Mouse (Mus musculus): ENCODE results near the gene Tbc1d1. TPM values are rescaled to one million over a fixed set of nuclear protein-coding genes. Genes with fewer than 3 reads are reported as not detected.

The Tbc1d1 gene
- polyA plus RNA-seq, 1 experiment from 2014 or later = 32.3 TPM

DNA sequence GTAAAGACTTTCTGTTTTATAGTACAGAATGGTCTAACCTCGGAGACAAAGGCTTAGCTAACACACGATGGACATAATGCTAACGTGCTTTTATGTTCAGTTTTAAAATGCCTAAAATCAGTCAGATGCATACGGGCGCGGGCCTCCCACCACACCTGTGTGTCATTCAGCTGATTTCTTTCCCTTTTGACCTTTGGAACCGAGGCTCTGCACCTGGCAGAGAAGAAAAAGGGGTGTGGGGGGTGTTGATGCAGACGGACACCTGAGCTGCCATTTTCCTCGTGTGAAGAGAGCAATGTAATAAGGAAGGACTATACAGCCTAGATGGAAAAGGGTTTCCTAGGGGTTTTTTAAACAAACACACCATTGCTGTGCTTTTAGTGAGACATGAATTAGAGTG is 76.8 kb downstream of the Tbc1d1 start:
- no peak overlapping the region for H3K4me3 ChIP-seq (replicated peaks)
- no peak overlapping the region for H3K27ac ChIP-seq
- ATAC-seq = peak; percentile 16
- H3K36me3 ChIP-seq = no peaks in the 10 kb centered on the region
- peaks cover 46% of the 10 kb centered on the region for H3K4me1 ChIP-seq (replicated peaks)
- H3K9ac ChIP-seq = no peak overlapping the region
- H3K9me3 ChIP-seq = no peaks in the 10 kb centered on the region
- WGBS = 54% methylated on average over 9 of the region's 9 CpGs
- H3K4me2 ChIP-seq (replicated peaks) = peak overlapping the region; percentile 28; the same call in 1 of the 2 replicates
- no peaks in the 10 kb centered on the region for H3K27me3 ChIP-seq (replicated peaks)

DNA sequence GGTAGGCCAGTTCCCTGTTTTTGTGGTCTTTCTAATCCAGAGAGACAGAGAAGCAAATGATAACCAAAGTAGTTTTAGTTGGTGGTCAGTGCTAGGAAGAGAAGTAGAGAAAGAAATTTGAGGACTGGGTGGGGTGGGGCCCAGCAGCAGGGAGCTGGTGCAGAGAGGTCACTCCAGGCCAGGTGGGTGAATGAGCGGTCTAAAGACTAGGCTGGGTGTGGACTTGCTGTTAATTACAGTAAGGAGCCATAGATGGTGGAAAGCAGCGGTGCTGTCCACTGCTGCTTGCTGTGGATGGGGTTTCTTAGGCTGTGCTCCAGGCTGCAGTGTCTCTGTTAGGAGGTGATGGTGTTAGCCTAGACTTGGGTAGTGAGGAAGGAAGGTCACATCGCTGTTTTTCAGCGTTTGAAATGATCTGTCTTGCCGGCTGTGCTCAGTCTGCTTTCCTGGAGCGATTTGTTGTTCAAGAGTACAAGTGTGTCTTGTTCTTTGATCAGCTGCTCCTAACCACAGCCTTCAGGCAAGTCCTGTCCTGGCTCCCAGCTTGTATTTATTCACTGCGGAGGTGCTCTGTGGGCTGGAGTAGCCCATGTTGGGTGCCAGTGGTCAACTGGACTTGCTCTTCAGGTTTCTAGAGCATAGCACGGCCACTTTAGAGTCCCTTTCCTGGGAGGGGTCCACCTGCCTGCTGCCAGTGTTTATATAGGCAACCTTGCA is 78.3 kb downstream of the Tbc1d1 start:
- H3K36me3 ChIP-seq = no peaks in the 10 kb centered on the region
- peak overlapping the region; percentile 10; the same call in 1 of the 2 replicates for H3K4me2 ChIP-seq (replicated peaks)
- no peak overlapping the region for H3K9ac ChIP-seq
- H3K9me3 ChIP-seq = no peaks in the 10 kb centered on the region
- ATAC-seq = no peak
- peak overlapping the region; percentile 13; the same call in 1 of the 2 replicates for H3K27ac ChIP-seq
- H3K4me1 ChIP-seq (replicated peaks) = peaks cover 42% of the 10 kb centered on the region
- WGBS = 55% methylated on average over 8 of the region's 8 CpGs
- H3K4me3 ChIP-seq (replicated peaks) = no peak overlapping the region
- no peaks in the 10 kb centered on the region for H3K27me3 ChIP-seq (replicated peaks)

DNA sequence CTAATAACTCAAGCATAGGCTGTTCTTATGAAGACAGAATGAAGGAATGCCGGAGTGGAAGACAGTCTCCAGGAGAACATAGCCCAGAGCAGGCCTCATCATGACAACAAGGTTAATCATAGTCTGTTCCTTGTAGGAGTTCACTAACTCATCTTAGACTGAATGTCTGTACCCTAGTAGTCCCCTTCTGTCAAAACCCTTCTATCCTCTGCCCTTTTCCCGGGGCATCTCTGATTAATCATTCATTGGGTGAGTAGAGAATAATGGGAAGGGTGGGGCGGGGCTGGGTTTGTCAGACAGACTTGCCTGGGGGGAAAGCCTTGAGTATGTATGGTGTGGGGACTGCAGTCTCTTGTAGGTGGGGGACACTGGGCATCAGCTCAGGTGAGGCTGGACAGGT is 79.1 kb downstream of the Tbc1d1 start:
- no peaks in the 10 kb centered on the region for H3K27me3 ChIP-seq (replicated peaks)
- 56% methylated on average over 3 of the region's 3 CpGs for WGBS
- H3K4me2 ChIP-seq (replicated peaks) = no peak overlapping the region
- no peak for ATAC-seq
- no peaks in the 10 kb centered on the region for H3K9me3 ChIP-seq
- peaks cover 42% of the 10 kb centered on the region for H3K4me1 ChIP-seq (replicated peaks)
- no peak overlapping the region for H3K4me3 ChIP-seq (replicated peaks)
- H3K27ac ChIP-seq = no peak overlapping the region
- no peak overlapping the region for H3K9ac ChIP-seq
- no peaks in the 10 kb centered on the region for H3K36me3 ChIP-seq

DNA sequence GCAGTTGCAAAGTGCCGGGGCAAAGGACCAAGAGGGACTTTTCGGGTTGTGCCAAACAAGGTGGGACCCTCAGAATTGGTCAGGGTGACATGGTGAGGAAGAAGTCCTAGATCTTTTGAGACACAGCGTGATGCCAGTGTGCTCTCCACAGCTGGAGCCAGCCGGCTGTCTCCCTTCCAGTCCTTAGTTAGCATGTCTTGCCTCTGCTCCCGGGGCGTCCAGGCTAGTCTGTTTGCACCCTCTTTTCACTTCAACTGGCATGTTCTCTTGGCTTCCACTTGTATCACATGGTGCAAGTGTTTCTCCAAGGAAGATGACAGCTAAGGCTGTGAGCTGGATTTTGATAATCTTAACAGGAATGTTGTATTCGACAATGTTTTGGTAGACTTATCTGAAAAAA is 80.5 kb downstream of the Tbc1d1 start:
- H3K4me1 ChIP-seq (replicated peaks) = peaks cover 50% of the 10 kb centered on the region

DNA sequence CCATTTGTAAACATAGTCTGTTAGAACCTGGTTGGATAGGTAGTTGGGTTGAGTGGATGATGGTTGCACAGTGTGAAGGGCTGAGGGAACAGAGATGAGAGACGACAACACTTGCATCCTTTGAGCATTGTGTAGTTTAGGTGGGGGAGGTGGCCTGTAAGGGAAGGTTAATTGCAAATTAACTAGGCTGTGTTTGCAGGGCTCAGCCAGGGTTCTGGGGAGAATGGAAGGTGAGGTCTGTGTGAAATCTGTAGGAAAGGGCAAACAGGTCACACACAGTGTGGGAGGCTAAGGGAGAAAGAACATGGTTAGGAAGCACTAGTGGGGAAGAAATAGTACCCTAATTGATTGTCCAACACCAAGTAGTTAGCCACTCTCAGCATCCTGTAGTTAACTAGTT is 81.2 kb downstream of the Tbc1d1 start:
- WGBS = 50% methylated on average over 1 of the region's 1 CpGs
- no peak overlapping the region for H3K27ac ChIP-seq
- ATAC-seq = no peak

More for the DNA sequence above, 80.5 kb downstream of the Tbc1d1 start:
- no peak for ATAC-seq
- H3K9ac ChIP-seq = no peak overlapping the region
- no peaks in the 10 kb centered on the region for H3K36me3 ChIP-seq
- H3K27ac ChIP-seq = no peak overlapping the region
- H3K9me3 ChIP-seq = no peaks in the 10 kb centered on the region
- no peak overlapping the region for H3K4me3 ChIP-seq (replicated peaks)
- WGBS = 55% methylated on average over 7 of the region's 7 CpGs
- no peaks in the 10 kb centered on the region for H3K27me3 ChIP-seq (replicated peaks)
- H3K4me2 ChIP-seq (replicated peaks) = no peak overlapping the region

DNA sequence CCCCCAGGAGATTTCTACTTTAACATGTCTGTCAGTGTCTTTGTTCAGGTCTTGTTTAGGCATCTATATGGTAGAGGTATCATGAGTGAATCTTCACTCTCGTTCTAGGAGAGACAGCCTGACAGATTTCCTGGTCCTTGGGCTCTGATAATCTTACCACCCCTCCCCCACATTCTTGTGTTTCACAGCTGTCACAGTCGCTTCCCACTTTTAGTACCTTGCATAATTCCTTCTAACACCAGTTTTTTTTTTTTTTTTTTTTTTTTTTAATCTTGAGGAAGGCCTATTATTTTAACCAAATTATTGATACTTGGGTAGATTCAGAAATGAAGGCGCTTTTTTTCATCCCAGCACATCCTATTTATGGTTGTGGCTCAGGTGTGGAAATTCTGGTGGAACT is 81.6 kb downstream of the Tbc1d1 start:
- H3K27me3 ChIP-seq (replicated peaks) = no peaks in the 10 kb centered on the region
- H3K27ac ChIP-seq = no peak overlapping the region
- H3K4me1 ChIP-seq (replicated peaks) = peaks cover 41% of the 10 kb centered on the region
- H3K9me3 ChIP-seq = no peaks in the 10 kb centered on the region
- ATAC-seq = no peak
- H3K4me3 ChIP-seq (replicated peaks) = no peak overlapping the region
- H3K9ac ChIP-seq = no peak overlapping the region
- H3K36me3 ChIP-seq = no peaks in the 10 kb centered on the region
- H3K4me2 ChIP-seq (replicated peaks) = no peak overlapping the region
- WGBS = 63% methylated on average over 3 of the region's 3 CpGs

More for the DNA sequence above, 81.2 kb downstream of the Tbc1d1 start:
- no peaks in the 10 kb centered on the region for H3K36me3 ChIP-seq
- H3K4me3 ChIP-seq (replicated peaks) = no peak overlapping the region
- no peak overlapping the region for H3K4me2 ChIP-seq (replicated peaks)
- H3K27me3 ChIP-seq (replicated peaks) = no peaks in the 10 kb centered on the region
- no peaks in the 10 kb centered on the region for H3K9me3 ChIP-seq
- peaks cover 43% of the 10 kb centered on the region for H3K4me1 ChIP-seq (replicated peaks)
- H3K9ac ChIP-seq = no peak overlapping the region

DNA sequence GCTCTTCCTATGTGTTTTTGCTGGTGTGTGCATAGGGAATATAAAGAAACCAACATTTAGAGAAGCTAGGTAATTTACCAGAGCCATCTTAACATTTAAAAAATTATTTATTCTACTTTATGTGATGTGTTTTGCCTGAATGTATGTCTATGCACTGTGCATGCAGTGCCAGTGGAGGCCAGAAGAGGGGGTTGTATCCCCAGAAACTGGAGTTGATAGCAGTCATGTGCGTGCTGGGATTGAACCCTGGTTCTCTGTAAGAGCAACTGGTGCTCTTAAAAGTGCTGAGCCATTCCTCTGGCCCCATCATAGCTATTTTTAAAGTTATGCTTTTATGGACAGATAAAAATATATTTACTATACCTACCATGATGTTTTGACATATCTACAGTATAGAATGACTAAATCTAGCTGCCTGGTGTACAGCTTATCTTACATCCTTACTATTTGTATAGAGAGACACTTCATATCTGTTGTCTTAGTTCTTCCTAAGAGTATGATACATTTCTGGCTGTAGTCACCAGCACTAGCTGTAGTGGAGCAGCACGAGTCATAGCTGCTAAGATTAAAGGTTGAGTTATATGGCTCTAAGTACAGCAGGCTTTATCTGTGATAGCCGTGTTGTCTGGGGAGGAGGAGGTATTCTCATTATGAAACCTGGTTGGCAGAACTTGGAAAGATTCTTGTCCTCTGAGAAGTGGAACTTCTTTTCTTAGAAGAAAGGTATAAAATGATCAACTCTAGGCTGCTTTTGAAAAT is 83.0 kb downstream of the Tbc1d1 start:
- H3K9ac ChIP-seq = no peak overlapping the region
- H3K4me1 ChIP-seq (replicated peaks) = peaks cover 41% of the 10 kb centered on the region
- H3K4me2 ChIP-seq (replicated peaks) = no peak overlapping the region
- ATAC-seq = peak; percentile 68
- WGBS = 66% methylated on average over 3 of the region's 3 CpGs
- H3K27ac ChIP-seq = no peak overlapping the region
- no peaks in the 10 kb centered on the region for H3K9me3 ChIP-seq
- H3K36me3 ChIP-seq = no peaks in the 10 kb centered on the region
- H3K4me3 ChIP-seq (replicated peaks) = no peak overlapping the region
- no peaks in the 10 kb centered on the region for H3K27me3 ChIP-seq (replicated peaks)

DNA sequence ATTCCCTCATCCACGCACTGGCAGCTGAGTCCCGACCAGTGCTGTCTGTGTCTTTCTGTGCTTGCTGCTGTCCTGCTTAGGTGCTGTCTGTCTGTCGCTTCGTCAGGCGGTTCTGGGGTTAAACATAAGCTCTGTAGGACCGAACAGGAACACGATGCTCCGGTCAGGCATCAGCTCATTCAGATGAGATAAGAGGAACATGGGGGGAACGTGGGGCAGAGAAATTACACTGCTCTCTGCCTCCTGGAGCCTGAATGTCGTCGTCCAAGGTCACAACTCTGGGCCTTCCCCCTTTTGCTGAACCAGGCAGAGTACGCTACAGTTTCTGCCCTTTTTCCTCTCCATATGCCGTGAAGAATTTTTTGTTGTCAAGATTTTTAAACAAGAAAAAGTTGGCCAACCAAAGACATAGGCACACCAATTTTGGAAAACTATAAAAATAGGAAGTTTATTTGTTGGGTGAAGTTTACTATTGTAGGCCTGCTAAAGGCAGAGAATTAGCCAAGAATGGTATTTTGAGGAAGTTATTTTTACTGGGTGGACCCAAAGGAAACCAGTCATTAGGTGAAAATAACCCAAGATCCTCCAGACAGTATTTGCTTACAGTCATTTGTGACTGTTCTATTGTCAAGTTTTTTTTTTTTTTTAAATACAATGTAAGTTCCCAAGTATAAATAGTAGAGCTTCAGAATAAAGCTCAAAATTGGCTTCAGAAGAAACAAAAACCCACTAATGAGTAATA is 85.0 kb downstream of the Tbc1d1 start:
- Histone ChIP-seq H3K36me3 (no peaks in the 10 kb centered on the region), H3K27ac (no peak overlapping the region), H3K9me3 (no peaks in the 10 kb centered on the region), H3K4me1 (replicated peaks) (peaks cover 24% of the 10 kb centered on the region), H3K4me2 (replicated peaks) (no peak overlapping the region; the same call in 1 of the 2 replicates), H3K27me3 (replicated peaks) (no peaks in the 10 kb centered on the region), H3K9ac (no peak overlapping the region), H3K4me3 (replicated peaks) (no peak overlapping the region)
- WGBS = 51% methylated on average over 13 of the region's 13 CpGs
- peak; percentile 11 for ATAC-seq

DNA sequence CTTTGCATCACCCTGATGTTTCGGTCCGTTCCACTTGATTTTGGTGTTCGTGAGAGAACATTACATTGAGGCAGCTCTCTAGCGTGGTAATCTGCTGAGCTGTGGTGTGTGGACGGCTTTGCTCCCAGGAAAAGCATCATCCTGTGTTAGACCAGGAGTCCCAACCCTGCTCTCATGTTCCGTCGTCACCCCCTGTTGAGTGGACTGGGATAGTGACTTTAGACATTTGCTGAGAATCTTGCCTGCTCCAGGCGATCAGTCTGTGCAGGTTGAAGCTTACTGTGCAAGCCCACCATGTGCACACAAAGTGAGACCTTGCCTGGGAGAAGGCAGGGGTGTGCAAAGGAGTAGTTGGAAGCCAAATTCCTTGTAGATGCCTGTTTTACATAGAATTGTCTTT is 85.8 kb downstream of the Tbc1d1 start:
- no peak overlapping the region for H3K4me3 ChIP-seq (replicated peaks)
- H3K27me3 ChIP-seq (replicated peaks) = no peaks in the 10 kb centered on the region
- H3K4me2 ChIP-seq (replicated peaks) = no peak overlapping the region
- no peak overlapping the region for H3K9ac ChIP-seq
- H3K4me1 ChIP-seq (replicated peaks) = peaks cover 24% of the 10 kb centered on the region
- no peaks in the 10 kb centered on the region for H3K9me3 ChIP-seq
- H3K27ac ChIP-seq = no peak overlapping the region
- ATAC-seq = no peak
- H3K36me3 ChIP-seq = no peaks in the 10 kb centered on the region
- 91% methylated on average over 8 of the region's 8 CpGs for WGBS

DNA sequence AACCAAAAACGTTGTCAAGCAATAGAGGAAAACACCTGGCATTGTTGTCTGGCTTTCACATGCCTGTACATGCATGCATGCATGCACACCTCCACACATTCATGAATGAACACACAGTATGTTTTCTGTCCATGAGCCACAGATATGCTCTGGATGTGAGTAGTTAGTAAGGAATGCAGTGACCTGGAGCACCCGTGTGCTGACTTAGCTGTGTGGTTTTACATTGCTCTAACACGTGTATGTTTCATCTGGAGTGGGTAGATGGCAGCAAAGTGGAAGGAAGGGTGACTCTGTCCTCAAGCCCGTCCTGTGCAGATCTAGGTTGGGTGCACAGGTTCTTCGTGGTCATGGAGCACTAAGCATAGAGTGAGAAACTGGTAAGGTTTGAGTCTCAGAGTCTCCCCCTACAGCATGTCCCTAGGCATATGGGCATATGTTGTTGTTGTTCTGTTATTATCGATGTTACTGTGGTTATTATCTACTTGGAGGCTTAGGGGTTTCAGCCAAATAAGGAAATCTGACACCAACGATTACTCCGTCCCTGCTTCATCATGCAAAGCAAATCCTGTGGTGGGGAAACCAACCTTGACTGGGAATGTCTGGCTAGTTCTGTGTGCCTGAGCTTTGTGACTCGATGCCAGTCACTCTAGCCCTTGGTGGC is 86.8 kb downstream of the Tbc1d1 start:
- H3K9ac ChIP-seq = no peak overlapping the region
- H3K27me3 ChIP-seq (replicated peaks) = no peaks in the 10 kb centered on the region
- H3K36me3 ChIP-seq = no peaks in the 10 kb centered on the region
- H3K4me3 ChIP-seq (replicated peaks) = no peak overlapping the region
- 58% methylated on average over 9 of the region's 9 CpGs for WGBS
- H3K4me1 ChIP-seq (replicated peaks) = peaks cover 21% of the 10 kb centered on the region
- peak; percentile 34; the same call in 1 of the 2 replicates for ATAC-seq
- no peak overlapping the region for H3K27ac ChIP-seq
- no peaks in the 10 kb centered on the region for H3K9me3 ChIP-seq
- H3K4me2 ChIP-seq (replicated peaks) = no peak overlapping the region

DNA sequence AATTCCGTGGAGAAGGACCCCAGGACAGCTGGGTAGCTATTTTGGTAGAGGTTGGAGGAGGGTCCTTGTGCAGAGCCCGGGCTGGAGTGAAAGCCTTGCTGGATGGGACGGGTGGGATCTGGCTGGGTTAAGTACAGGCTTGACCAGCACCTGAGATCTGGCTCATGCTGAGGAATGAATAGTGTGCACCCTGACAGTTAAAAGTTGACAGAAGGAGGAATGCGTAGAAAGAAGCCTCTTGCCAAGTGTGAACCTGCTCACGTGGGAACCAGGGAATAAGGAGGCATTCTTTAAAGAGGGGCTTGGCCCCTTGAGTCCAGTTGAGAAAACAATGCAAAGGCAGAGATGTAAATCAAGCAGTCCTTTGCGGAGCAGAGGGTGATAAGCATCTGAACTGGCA is 87.6 kb downstream of the Tbc1d1 start:
- Histone ChIP-seq H3K4me1 (replicated peaks) (peaks cover 21% of the 10 kb centered on the region), H3K27ac (no peak overlapping the region), H3K4me2 (replicated peaks) (no peak overlapping the region), H3K27me3 (replicated peaks) (no peaks in the 10 kb centered on the region), H3K36me3 (no peaks in the 10 kb centered on the region), H3K9me3 (no peaks in the 10 kb centered on the region), H3K4me3 (replicated peaks) (no peak overlapping the region), H3K9ac (peak overlapping the region; percentile 26; the same call in 1 of the 2 replicates)
- ATAC-seq = no peak
- 32% methylated on average over 6 of the region's 6 CpGs for WGBS

DNA sequence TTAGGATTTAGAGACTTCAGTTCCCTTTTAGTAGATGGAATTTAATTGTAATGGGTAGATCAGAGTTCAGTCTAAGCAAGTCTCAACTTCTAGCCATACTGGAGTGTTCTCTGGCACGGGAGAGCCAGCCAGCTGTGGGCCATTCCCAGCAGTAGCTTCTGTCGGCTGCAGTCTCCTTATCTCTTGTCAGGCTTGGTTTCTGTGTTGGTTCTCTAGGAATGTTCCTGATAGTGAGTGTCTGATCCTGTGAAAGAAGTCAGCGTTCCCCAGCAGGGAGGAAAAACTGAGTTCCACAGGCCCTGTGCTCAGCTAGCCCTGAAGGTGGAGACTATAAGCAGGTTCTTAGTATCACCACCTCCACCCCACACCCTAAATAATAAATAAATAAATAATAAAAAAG is 88.2 kb downstream of the Tbc1d1 start:
- Histone ChIP-seq H3K27me3 (replicated peaks) (no peaks in the 10 kb centered on the region), H3K9me3 (no peaks in the 10 kb centered on the region), H3K27ac (0 out of 2 replicates have a peak overlapping the region, but pooled peaks have one; percentile 0), H3K4me1 (replicated peaks) (peaks cover 21% of the 10 kb centered on the region), H3K4me2 (replicated peaks) (no peak overlapping the region), H3K36me3 (no peaks in the 10 kb centered on the region), H3K4me3 (replicated peaks) (no peak overlapping the region), H3K9ac (no peak overlapping the region)
- 25% methylated on average over 3 of the region's 3 CpGs for WGBS
- ATAC-seq = peak; percentile 58; the same call in 1 of the 2 replicates

All from intestine, embryonic 15.5 days (tissue).